Mouse (Mus musculus): Measurements from ENCODE around the gene Zbtb9.
A peak's percentile ranks its signal among the peaks of the same experiment; 100 is the strongest.
"Not testable (repeated sequence)": the region's sequence is repeated elsewhere in the genome, so short reads cannot be mapped to it uniquely, and the experiment has no call there.

Gene Zbtb9

GRCm38 (mm10) chr17:26972703-26973574 lies at the start of gene Zbtb9:
Gene Zbtb9 (plus strand): TSS chr17:26973167.
- peak; percentile 96 to 97 for DNase-seq

GRCm38 (mm10) chr17:26925414-26925813 lies 47.6 kb upstream of the Zbtb9 start:
- not testable (repeated sequence) for DNase-seq

- DNase-seq = peak; percentile 55 to 67
Measured at GRCm38 (mm10) chr17:26931795-26932194, 41.2 kb upstream of the Zbtb9 start.

GRCm38 (mm10) chr17:26932839-26933398 lies 40.0 kb upstream of the Zbtb9 start, which contains the start of gene Phf1:
Gene Phf1 (plus strand): TSS chr17:26933052.
- DNase-seq = peak; percentile 98

- no peak for DNase-seq
Measured at GRCm38 (mm10) chr17:26933419-26933818, 39.5 kb upstream of the Zbtb9 start.

- DNase-seq = no peak
Measured at GRCm38 (mm10) chr17:26933885-26934827, 38.8 kb upstream of the Zbtb9 start.

- no peak for DNase-seq
Measured at GRCm38 (mm10) chr17:26935027-26935426, 37.9 kb upstream of the Zbtb9 start.

- peak in 1 of 2 experiments; percentile 19 for DNase-seq
Measured at GRCm38 (mm10) chr17:26936453-26936852, 36.5 kb upstream of the Zbtb9 start.

GRCm38 (mm10) chr17:26936921-26937695 lies 35.9 kb upstream of the Zbtb9 start:
- peak in 1 of 2 experiments; percentile 21 for DNase-seq

GRCm38 (mm10) chr17:26937883-26938695 lies 34.9 kb upstream of the Zbtb9 start:
- peak in 1 of 2 experiments; percentile 29 for DNase-seq

- peak; percentile 55 to 62 for DNase-seq
Measured at GRCm38 (mm10) chr17:26938731-26939130, 34.2 kb upstream of the Zbtb9 start.

- DNase-seq = peak; percentile 99 to 100
Measured at GRCm38 (mm10) chr17:26939178-26939972, 33.6 kb upstream of the Zbtb9 start, which contains the start of gene Cuta. Gene Cuta (minus strand): TSS chr17:26939569.

- peak in 1 of 2 experiments; percentile 39 for DNase-seq
Measured at GRCm38 (mm10) chr17:26939973-26940300, 33.0 kb upstream of the Zbtb9 start.

GRCm38 (mm10) chr17:26941031-26941789 lies 31.8 kb upstream of the Zbtb9 start, which contains the start of gene Syngap1:
Gene Syngap1 (plus strand): TSS chr17:26941253.
- DNase-seq = peak; percentile 77 to 86

GRCm38 (mm10) chr17:26941841-26942570 lies 31.0 kb upstream of the Zbtb9 start:
- DNase-seq = peak; percentile 33 to 59

- peak in 1 of 2 experiments; percentile 29 for DNase-seq
Measured at GRCm38 (mm10) chr17:26945824-26946495, 27.0 kb upstream of the Zbtb9 start.

- DNase-seq = peak; percentile 75 to 76
Measured at GRCm38 (mm10) chr17:26946567-26946966, 26.4 kb upstream of the Zbtb9 start.

All from cerebellum, postnatal 14 days (tissue).